Mouse (Mus musculus): ENCODE results near the gene Zc3h4. TPM values are rescaled to one million over a fixed set of nuclear protein-coding genes. Genes with fewer than 3 reads are reported as not detected.

The Zc3h4 gene
- polyA plus RNA-seq, 1 experiment from 2014 or later: 6.2 TPM

DNA sequence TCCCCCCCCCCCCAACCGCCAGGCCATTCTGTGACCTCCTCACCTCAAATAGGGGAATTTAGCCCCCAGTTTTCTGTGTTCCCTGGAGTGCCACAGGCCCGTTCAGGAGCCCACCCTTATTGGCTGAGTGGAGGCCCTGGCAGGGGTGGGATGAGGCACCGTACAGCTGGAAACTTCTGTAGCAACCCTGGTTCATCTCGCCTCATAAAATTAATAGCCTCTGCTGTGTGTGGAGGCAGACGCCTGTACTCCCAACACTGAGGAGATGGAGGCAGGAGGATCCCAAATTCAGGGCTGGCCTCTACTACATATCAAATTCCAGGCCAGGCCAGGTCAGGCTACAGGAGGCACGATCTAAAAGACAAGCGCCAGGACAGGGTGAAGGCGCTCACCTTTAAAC, 73.1 kb downstream of the Zc3h4 start:
- H3K27ac ChIP-seq (replicated peaks): no peak overlapping the region
- no peak for ATAC-seq (ENCODE audit: low FRiP score, low TSS enrichment)
- peaks cover 27% of the 10 kb centered on the region; the same call in 1 of the 2 replicates for H3K27me3 ChIP-seq (ENCODE audit: control insufficient read depth, insufficient read depth, low read length)
- H3K36me3 ChIP-seq (ENCODE audit: control insufficient read depth, insufficient read depth, low read length): no peaks in the 10 kb centered on the region
- H3K9ac ChIP-seq (ENCODE audit: low read length): no peak overlapping the region
- 56% methylated on average over 8 of the region's 8 CpGs for WGBS
- H3K4me2 ChIP-seq (replicated peaks; ENCODE audit: low read depth): no peak overlapping the region
- no peaks in the 10 kb centered on the region for H3K9me3 ChIP-seq (ENCODE audit: control insufficient read depth, low read length)
- no peak overlapping the region for H3K4me3 ChIP-seq (ENCODE audit: low read depth, low read length)
- H3K4me1 ChIP-seq (replicated peaks; ENCODE audit: control insufficient read depth, insufficient read depth): no peaks in the 10 kb centered on the region
- DNase-seq (ENCODE audit: low spot score): no peak
- TF ChIP-seq EP300 (optimal IDR thresholded peaks at IDR 0.05): no peak
- no peak for TF ChIP-seq CTCF (IDR thresholded peaks at IDR 0.05; ENCODE audit: low read depth)

GRCm38 (mm10) chr7:16474445-16474844, 73.7 kb downstream of the Zc3h4 start:
- no peaks in the 10 kb centered on the region for H3K4me1 ChIP-seq (replicated peaks; ENCODE audit: control insufficient read depth, insufficient read depth)
- ATAC-seq (ENCODE audit: low FRiP score, low TSS enrichment) (no peak), DNase-seq (ENCODE audit: low spot score) (peak; percentile 34)
- H3K9ac ChIP-seq (ENCODE audit: low read length): no peak overlapping the region
- peak overlapping the region; percentile 24 for H3K4me3 ChIP-seq (ENCODE audit: low read depth, low read length)
- TF ChIP-seq CTCF (IDR thresholded peaks at IDR 0.05; ENCODE audit: low read depth) (no peak), EP300 (optimal IDR thresholded peaks at IDR 0.05) (no peak)
- no peak overlapping the region for H3K27ac ChIP-seq (replicated peaks)
- H3K36me3 ChIP-seq (ENCODE audit: control insufficient read depth, insufficient read depth, low read length): no peaks in the 10 kb centered on the region
- WGBS: 4% methylated on average over 33 of the region's 33 CpGs
- H3K4me2 ChIP-seq (replicated peaks; ENCODE audit: low read depth): no peak overlapping the region
- peaks cover 27% of the 10 kb centered on the region; the same call in 1 of the 2 replicates for H3K27me3 ChIP-seq (ENCODE audit: control insufficient read depth, insufficient read depth, low read length)
- no peaks in the 10 kb centered on the region for H3K9me3 ChIP-seq (ENCODE audit: control insufficient read depth, low read length)

- peaks cover 27% of the 10 kb centered on the region; the same call in 1 of the 2 replicates for H3K27me3 ChIP-seq (ENCODE audit: control insufficient read depth, insufficient read depth, low read length)
- no peaks in the 10 kb centered on the region for H3K9me3 ChIP-seq (ENCODE audit: control insufficient read depth, low read length)
- DNase-seq (ENCODE audit: low spot score) (no peak), ATAC-seq (ENCODE audit: low FRiP score, low TSS enrichment) (no peak)
- H3K4me3 ChIP-seq (ENCODE audit: low read depth, low read length): peak overlapping the region; percentile 8
- no peaks in the 10 kb centered on the region for H3K4me1 ChIP-seq (replicated peaks; ENCODE audit: control insufficient read depth, insufficient read depth)
- no peak overlapping the region for H3K27ac ChIP-seq (replicated peaks)
- no peak overlapping the region for H3K9ac ChIP-seq (ENCODE audit: low read length)
- no peaks in the 10 kb centered on the region for H3K36me3 ChIP-seq (ENCODE audit: control insufficient read depth, insufficient read depth, low read length)
- 0 out of 2 replicates have a peak overlapping the region, but pooled peaks have one; percentile 11 for H3K4me2 ChIP-seq (replicated peaks; ENCODE audit: low read depth)
- 5% methylated on average over 23 of the region's 23 CpGs for WGBS
- TF ChIP-seq EP300 (optimal IDR thresholded peaks at IDR 0.05): no peak
- no peak for TF ChIP-seq CTCF (IDR thresholded peaks at IDR 0.05; ENCODE audit: low read depth)
These were observed 74.6 kb downstream of the Zc3h4 start for GRCm38 (mm10) chr7:16475321-16475720.

- Histone ChIP-seq H3K27me3 (ENCODE audit: control insufficient read depth, insufficient read depth, low read length) (peaks cover 27% of the 10 kb centered on the region; the same call in 1 of the 2 replicates), H3K27ac (replicated peaks) (no peak overlapping the region), H3K4me1 (replicated peaks; ENCODE audit: control insufficient read depth, insufficient read depth) (no peaks in the 10 kb centered on the region), H3K4me3 (ENCODE audit: low read depth, low read length) (peak overlapping the region; percentile 21), H3K4me2 (replicated peaks; ENCODE audit: low read depth) (peak overlapping the region; percentile 40), H3K36me3 (ENCODE audit: control insufficient read depth, insufficient read depth, low read length) (no peaks in the 10 kb centered on the region), H3K9me3 (ENCODE audit: control insufficient read depth, low read length) (no peaks in the 10 kb centered on the region), H3K9ac (ENCODE audit: low read length) (no peak overlapping the region)
- TF ChIP-seq CTCF (IDR thresholded peaks at IDR 0.05; ENCODE audit: low read depth): no peak
- TF ChIP-seq EP300 (optimal IDR thresholded peaks at IDR 0.05): no peak
- ATAC-seq (ENCODE audit: low FRiP score, low TSS enrichment): 0 out of 2 replicates have a peak, but pooled peaks have one; percentile 24
- no peak for DNase-seq (ENCODE audit: low spot score)
- 2% methylated on average over 30 of the region's 59 CpGs for WGBS
These were observed 75.3 kb downstream of the Zc3h4 start for GRCm38 (mm10) chr7:16475764-16476599.

DNA sequence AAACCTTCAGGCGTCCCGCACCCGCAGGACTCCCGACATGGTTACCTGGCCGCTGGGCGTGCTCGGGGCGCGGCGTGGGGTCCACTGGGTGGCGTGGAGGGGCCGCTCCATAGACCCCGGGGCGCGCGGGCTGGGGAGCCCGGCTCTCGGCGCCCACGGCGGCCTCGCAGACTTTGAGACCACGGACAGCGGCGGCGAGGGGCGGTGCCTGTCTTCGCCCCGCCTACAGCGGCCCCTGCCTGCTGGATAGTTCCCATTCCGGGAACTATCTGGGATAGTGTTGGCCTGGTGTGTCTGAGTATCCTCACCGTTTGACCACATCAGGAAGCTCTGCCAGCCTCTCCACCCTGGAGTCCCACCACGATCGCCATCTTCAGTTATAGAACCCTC, 75.9 kb downstream of the Zc3h4 start:
- no peaks in the 10 kb centered on the region for H3K4me1 ChIP-seq (replicated peaks; ENCODE audit: control insufficient read depth, insufficient read depth)
- peak overlapping the region; percentile 21 for H3K4me3 ChIP-seq (ENCODE audit: low read depth, low read length)
- 0 out of 2 replicates have a peak, but pooled peaks have one; percentile 9 for ATAC-seq (ENCODE audit: low FRiP score, low TSS enrichment)
- no peak overlapping the region for H3K9ac ChIP-seq (ENCODE audit: low read length)
- no peaks in the 10 kb centered on the region for H3K9me3 ChIP-seq (ENCODE audit: control insufficient read depth, low read length)
- no peak overlapping the region for H3K27ac ChIP-seq (replicated peaks)
- no peaks in the 10 kb centered on the region for H3K36me3 ChIP-seq (ENCODE audit: control insufficient read depth, insufficient read depth, low read length)
- WGBS: under 1% methylated on average over 32 of the region's 34 CpGs
- DNase-seq (ENCODE audit: low spot score): no peak
- H3K27me3 ChIP-seq (ENCODE audit: control insufficient read depth, insufficient read depth, low read length): peaks cover 27% of the 10 kb centered on the region; the same call in 1 of the 2 replicates
- H3K4me2 ChIP-seq (replicated peaks; ENCODE audit: low read depth): peak overlapping the region; percentile 40
- TF ChIP-seq EP300 (optimal IDR thresholded peaks at IDR 0.05) (no peak), CTCF (IDR thresholded peaks at IDR 0.05; ENCODE audit: low read depth) (no peak)

- DNase-seq (ENCODE audit: low spot score) (no peak), ATAC-seq (ENCODE audit: low FRiP score, low TSS enrichment) (no peak)
- H3K9ac ChIP-seq (ENCODE audit: low read length): no peak within 1 kb of the TSS
- WGBS: 83% methylated on average over 8 of the region's 8 CpGs
- H3K27me3 ChIP-seq (ENCODE audit: control insufficient read depth, insufficient read depth, low read length): peaks cover 24% of the 10 kb centered on the region; the same call in 1 of the 2 replicates
- H3K9me3 ChIP-seq (ENCODE audit: control insufficient read depth, low read length): no peaks in the 10 kb centered on the region
- no peaks in the 10 kb centered on the region for H3K36me3 ChIP-seq (ENCODE audit: control insufficient read depth, insufficient read depth, low read length)
- H3K4me3 ChIP-seq (ENCODE audit: low read depth, low read length): peak within 1 kb of the TSS; percentile 21
- H3K4me1 ChIP-seq (replicated peaks; ENCODE audit: control insufficient read depth, insufficient read depth): no peaks in the 10 kb centered on the region
- TF ChIP-seq CTCF (IDR thresholded peaks at IDR 0.05; ENCODE audit: low read depth) (no peak), EP300 (optimal IDR thresholded peaks at IDR 0.05) (no peak)
- H3K4me2 ChIP-seq (replicated peaks; ENCODE audit: low read depth): peak within 1 kb of the TSS; percentile 40
- H3K27ac ChIP-seq (replicated peaks): no peak within 1 kb of the TSS
These were observed 76.9 kb downstream of the Zc3h4 start, which contains the start of gene Npas1 for GRCm38 (mm10) chr7:16477628-16478027. Gene Npas1, minus strand, starts transcription at chr7:16477728.

Other genes with a start within 250 kb of the Zc3h4 start
- 10.9 and 11.8 TPM in 2 replicates for gene Meis3, start 225.8 kb upstream of the Zc3h4 start, polyA plus RNA-seq (2015; fragmentation: Nextera tagmentation; extraction: Ambion mirVana)
- 6.9 and 7.9 TPM in 2 replicates for gene Dhx34, start 178.9 kb upstream of the Zc3h4 start, polyA plus RNA-seq (2015; fragmentation: Nextera tagmentation; extraction: Ambion mirVana)
- gene C5ar2, start 156.8 kb upstream of the Zc3h4 start, polyA plus RNA-seq (2015; fragmentation: Nextera tagmentation; extraction: Ambion mirVana): 0.24 TPM in 2 replicates
- 1.9 and 2.0 TPM in 2 replicates for gene C5ar1, start 141.4 kb upstream of the Zc3h4 start, polyA plus RNA-seq (2015; fragmentation: Nextera tagmentation; extraction: Ambion mirVana)
- gene Inafm1, start 127.3 kb upstream of the Zc3h4 start, polyA plus RNA-seq (2015; fragmentation: Nextera tagmentation; extraction: Ambion mirVana): 28.0 and 29.1 TPM in 2 replicates
- gene Ccdc9, start 114.1 kb upstream of the Zc3h4 start, polyA plus RNA-seq (2015; fragmentation: Nextera tagmentation; extraction: Ambion mirVana): 11.5 and 13.0 TPM in 2 replicates
- 3.7 and 5.0 TPM in 2 replicates for gene Bbc3, start 92.5 kb upstream of the Zc3h4 start, polyA plus RNA-seq (2015; fragmentation: Nextera tagmentation; extraction: Ambion mirVana)
- 119 and 123 TPM in 2 replicates for gene Sae1, start 13.1 kb upstream of the Zc3h4 start, polyA plus RNA-seq (2015; fragmentation: Nextera tagmentation; extraction: Ambion mirVana)
- 71.5 and 75.0 TPM in 2 replicates for gene Tmem160, start 51.9 kb downstream of the Zc3h4 start, polyA plus RNA-seq (2015; fragmentation: Nextera tagmentation; extraction: Ambion mirVana)
- gene Npas1, start 76.8 kb downstream of the Zc3h4 start, polyA plus RNA-seq (2015; fragmentation: Nextera tagmentation; extraction: Ambion mirVana): 0.10 and 0.18 TPM in 2 replicates
- 3.8 and 4.1 TPM in 2 replicates for gene Arhgap35, start 214.1 kb downstream of the Zc3h4 start, polyA plus RNA-seq (2015; fragmentation: Nextera tagmentation; extraction: Ambion mirVana)

Measured in stomach, postnatal 0 days (tissue).